Mouse (Mus musculus) Patski (cell line): ENCODE measurements at regions not wholly inside any gene's neighbourhood (a gene's known extent, or its start where the extent isn't known, plus 50 kb on each side); places are given as distances from the start of the nearest gene placed in this dataset.

Source experiments
- ATAC-seq: fragments of 100-300 bp; one replicate; pipeline ENCODE4 v1.8.0; 2021
- CTCF ChIA-PET: fragments of 350-600 bp; sonication (Branson Sonifier 250); formaldehyde crosslinking; loops from one replicate; lab custom pipeline; 2022; ENCODE audit warnings: inconsistent platforms; lab: Charles Lee
- POLR2A ChIA-PET: fragments of 350-600 bp; sonication (Branson Sonifier 250); formaldehyde crosslinking; loops from one replicate; lab custom pipeline; 2022; ENCODE audit warnings: antibody characterized with exemption, inconsistent platforms; lab: Charles Lee
- DNase-seq: peaks from one replicate; pipeline ENCODE4 v3.0.0-alpha.2; 2011; ENCODE audit warnings: low read depth, low spot score
- H3K27me3 ChIP-seq: fragments of 371-371 bp; one replicate; pipeline ENCODE4 v1.5.1; 2021
- CTCF ChIP-seq: fragments of 100-300 bp; IDR thresholded peaks from one replicate; pipeline ENCODE4 v1.5.1; 2021
- in situ Hi-C: fragments of 300-500 bp; cut with MboI; formaldehyde crosslinking; loops from 3 replicates; pipeline ENCODE4 v1.11.1; 2018; ENCODE audit warnings: low pct_unique_long_range_greater_than_20kb, mixed read lengths

GRCm38 (mm10) chr5:29033462-29033997 lies 162.3 kb upstream of the Rnf32 start:
- ATAC-seq (no peak), DNase-seq (no peak)
- POLR2A ChIA-PET: interaction anchor here (1.1 kb wide), 1 partner anchor 9 kb away, joined by 3 read pairs; no protein-coding TSS in a partner anchor
- in situ Hi-C loops: loop anchor here (5.0 kb wide), 1 partner anchor 244 kb away; no protein-coding TSS in a partner anchor
- H3K27me3 ChIP-seq: peaks cover 2% of the 10 kb centered on the region
- no peak for TF ChIP-seq CTCF
- CTCF ChIA-PET: interaction anchor here (0.9 kb wide), 1 partner anchor 35 kb away, joined by 4 read pairs; no protein-coding TSS in a partner anchor

- H3K27me3 ChIP-seq: peaks cover 2% of the 10 kb centered on the region
- ChIA-PET POLR2A (no interaction called here), CTCF (interaction anchor here (1.9 kb wide), 1 partner anchor 11 kb away, joined by 6 read pairs; no protein-coding TSS in a partner anchor)
- no peak for DNase-seq
- ATAC-seq: no peak
- in situ Hi-C loops: loop anchor here (5.0 kb wide), 1 partner anchor 247 kb away; no protein-coding TSS in a partner anchor
- TF ChIP-seq CTCF: no peak
Observed at GRCm38 (mm10) chr5:29030525-29030924, 165.3 kb upstream of the Rnf32 start.

GRCm38 (mm10) chr5:29029957-29030356 lies 165.8 kb upstream of the Rnf32 start:
- no peak for ATAC-seq
- CTCF ChIA-PET: interaction anchor here (1.9 kb wide), 1 partner anchor 10 kb away, joined by 6 read pairs; no protein-coding TSS in a partner anchor
- POLR2A ChIA-PET: no interaction called here
- in situ Hi-C loops: loop anchor here (5.0 kb wide), 1 partner anchor 247 kb away; no protein-coding TSS in a partner anchor
- no peak for TF ChIP-seq CTCF
- peaks cover 2% of the 10 kb centered on the region for H3K27me3 ChIP-seq
- no peak for DNase-seq

- ATAC-seq (no peak), DNase-seq (no peak)
- POLR2A ChIA-PET: interaction anchor here (1.2 kb wide), 1 partner anchor 8 kb away, joined by 3 read pairs; no protein-coding TSS in a partner anchor
- H3K27me3 ChIP-seq: no peaks in the 10 kb centered on the region
- no peak for TF ChIP-seq CTCF
- in situ Hi-C loops: no loop called here
- CTCF ChIA-PET: no interaction called here
Observed at GRCm38 (mm10) chr5:29025045-29025444, 170.7 kb upstream of the Rnf32 start.

GRCm38 (mm10) chr5:28992796-28993195 lies 203.0 kb upstream of the Rnf32 start:
- no peaks in the 10 kb centered on the region for H3K27me3 ChIP-seq
- no peak for ATAC-seq
- in situ Hi-C loops: no loop called here
- CTCF ChIA-PET: no interaction called here
- DNase-seq: no peak
- POLR2A ChIA-PET: no interaction called here
- no peak for TF ChIP-seq CTCF

GRCm38 (mm10) chr5:28979932-28980331 lies 215.9 kb upstream of the Rnf32 start:
- POLR2A ChIA-PET: no interaction called here
- in situ Hi-C loops: no loop called here

GRCm38 (mm10) chr5:28970404-28970803 lies 225.4 kb upstream of the Rnf32 start:
- peaks cover 4% of the 10 kb centered on the region for H3K27me3 ChIP-seq
- ChIA-PET CTCF (interaction anchor here (1.1 kb wide), 1 partner anchor 20 kb away, joined by 4 read pairs; no protein-coding TSS in a partner anchor), POLR2A (no interaction called here)
- DNase-seq: no peak
- no peak for TF ChIP-seq CTCF
- in situ Hi-C loops: no loop called here
- no peak for ATAC-seq

More at GRCm38 (mm10) chr5:28979932-28980331, 215.9 kb upstream of the Rnf32 start:
- DNase-seq (no peak), ATAC-seq (no peak)
- peaks cover 4% of the 10 kb centered on the region for H3K27me3 ChIP-seq
- CTCF ChIA-PET: no interaction called here
- no peak for TF ChIP-seq CTCF

GRCm38 (mm10) chr5:28955036-28955435 lies 240.8 kb upstream of the Rnf32 start:
- CTCF ChIA-PET: no interaction called here
- no peak for DNase-seq
- in situ Hi-C loops: no loop called here
- POLR2A ChIA-PET: no interaction called here
- TF ChIP-seq CTCF: no peak
- no peak for ATAC-seq
- peaks cover 5% of the 10 kb centered on the region for H3K27me3 ChIP-seq

- H3K27me3 ChIP-seq: peaks cover 11% of the 10 kb centered on the region
- DNase-seq (no peak), ATAC-seq (no peak)
- in situ Hi-C loops: no loop called here
- POLR2A ChIA-PET: no interaction called here
- CTCF ChIA-PET: no interaction called here
- TF ChIP-seq CTCF: no peak
Observed at GRCm38 (mm10) chr5:28947465-28947864, 248.3 kb upstream of the Rnf32 start.

GRCm38 (mm10) chr5:28943571-28944316 lies 252.0 kb upstream of the Rnf32 start:
- no peak for ATAC-seq
- no peak for DNase-seq
- H3K27me3 ChIP-seq: peaks cover 9% of the 10 kb centered on the region
- ChIA-PET POLR2A (no interaction called here), CTCF (no interaction called here)
- in situ Hi-C loops: no loop called here
- no peak for TF ChIP-seq CTCF

- H3K27me3 ChIP-seq: peaks cover 9% of the 10 kb centered on the region
- in situ Hi-C loops: no loop called here
- no peak for DNase-seq
- no peak for ATAC-seq
- no peak for TF ChIP-seq CTCF
- ChIA-PET CTCF (interaction anchor here (0.6 kb wide), 1 partner anchor 337 kb away, joined by 3 read pairs; no protein-coding TSS in a partner anchor), POLR2A (no interaction called here)
Observed at GRCm38 (mm10) chr5:28940972-28941371, 254.8 kb upstream of the Rnf32 start.
